Mouse (Mus musculus) kidney, postnatal 14 days (tissue): Measurements from ENCODE around the gene Tpx2.

Experiments
- DNase-seq: peaks from one replicate; pipeline ENCODE4 v3.0.0; 2022; ENCODE audit warnings: mixed read lengths

Tpx2 gene

DNA sequence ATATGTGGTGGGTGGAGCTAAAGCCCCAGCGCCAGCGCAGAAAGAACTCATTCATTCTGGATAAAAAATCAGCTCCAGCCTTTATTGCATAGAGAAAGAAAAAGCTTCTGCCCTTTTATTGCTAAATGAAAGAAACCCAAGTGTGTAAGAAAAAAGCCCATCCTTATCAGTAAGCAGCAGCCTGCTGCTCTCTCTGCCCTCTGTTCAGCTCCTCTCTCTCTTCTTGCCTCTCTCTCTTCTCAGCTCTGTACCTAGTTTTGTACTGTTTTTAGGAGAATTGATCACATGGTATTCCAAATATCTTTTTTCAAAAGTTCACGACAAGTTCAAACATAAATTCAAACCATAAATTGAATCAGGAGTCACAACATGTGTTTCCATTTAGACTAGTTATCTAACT lies 30.5 kb downstream of the Tpx2 start:
- no peak for DNase-seq

DNA sequence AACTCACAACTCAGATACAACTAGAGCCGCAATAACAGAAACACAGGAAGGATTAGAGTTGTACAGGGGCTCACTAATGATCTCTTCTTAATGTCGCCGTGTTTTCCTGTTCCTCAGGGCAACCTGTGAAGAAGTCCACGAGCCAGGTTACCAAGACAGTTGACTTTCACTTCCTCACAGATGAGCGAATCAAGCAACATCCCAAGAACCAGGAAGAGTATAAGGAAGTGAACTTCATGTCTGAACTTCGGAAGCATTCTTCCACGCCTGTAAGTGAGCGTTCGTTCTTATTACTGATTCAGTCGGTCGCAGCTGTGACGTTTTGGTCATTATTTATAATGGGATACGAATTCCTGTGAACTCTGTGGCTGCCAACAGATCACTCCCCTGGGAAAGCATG lies 33.1 kb downstream of the Tpx2 start:
- DNase-seq = no peak

DNA sequence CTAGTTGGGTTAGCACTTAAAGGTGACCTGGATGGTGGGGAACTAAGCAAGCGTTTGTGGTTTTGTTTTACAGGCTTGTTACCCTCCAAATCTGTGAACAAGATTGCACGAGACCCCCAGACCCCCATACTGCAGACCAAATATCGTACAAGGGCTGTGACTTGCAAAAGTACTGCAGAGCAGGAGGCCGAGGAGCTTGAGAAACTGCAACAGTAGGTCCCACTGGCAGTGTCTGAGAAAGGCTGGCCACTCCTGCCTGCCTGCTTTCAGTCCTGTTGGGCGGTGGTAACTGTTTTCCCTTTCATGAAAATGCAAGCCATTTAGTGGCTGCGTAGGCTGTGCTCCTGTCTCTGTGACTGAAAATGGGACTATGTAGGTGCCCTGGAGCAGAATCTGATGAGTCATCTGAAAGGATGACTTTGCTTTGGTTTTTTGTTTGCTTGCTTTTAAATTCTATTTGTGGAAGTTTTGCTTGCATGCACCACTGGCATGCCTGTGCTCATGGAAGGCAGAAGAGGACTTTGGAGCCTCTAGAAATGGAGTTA lies 36.4 kb downstream of the Tpx2 start:
- no peak for DNase-seq

DNA sequence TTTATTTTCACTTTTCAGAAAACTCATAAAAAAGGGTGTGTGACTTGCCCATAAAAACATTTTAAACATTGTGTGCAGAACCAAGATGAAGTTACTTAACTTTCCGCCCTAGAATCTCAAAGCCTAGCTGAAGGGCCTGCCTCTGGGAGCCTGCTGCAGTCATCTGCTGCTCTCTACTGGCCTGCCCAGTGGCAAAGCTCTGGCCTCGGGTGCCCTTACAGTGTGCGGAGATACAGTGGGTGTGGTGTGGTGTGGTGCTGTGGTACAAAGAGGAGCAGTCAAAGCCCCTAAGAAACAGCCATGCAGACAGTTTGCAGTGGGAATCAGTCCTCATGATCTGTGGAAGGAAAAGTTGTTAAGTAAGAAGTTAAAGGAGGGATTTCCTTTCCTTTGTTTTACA lies 39.5 kb downstream of the Tpx2 start:
- no peak for DNase-seq

DNA sequence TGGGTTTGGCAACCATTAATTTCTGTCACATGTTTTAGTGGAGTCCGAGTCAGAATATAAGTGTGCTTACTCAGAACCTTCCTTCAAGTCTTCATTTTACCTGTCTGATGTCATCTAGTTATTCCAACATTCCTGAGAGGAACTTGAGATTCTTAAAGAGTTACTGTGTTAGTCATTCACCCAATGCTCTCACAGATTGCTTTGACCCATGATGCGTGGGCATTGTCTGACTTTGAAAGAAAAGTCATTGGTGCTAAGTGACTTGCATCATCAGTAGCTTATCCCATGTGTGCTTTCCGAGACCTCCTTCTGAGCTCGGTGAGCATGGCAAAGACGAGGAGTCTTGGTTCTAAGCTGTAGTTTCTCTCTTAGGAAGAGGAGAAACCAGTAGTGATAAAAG lies 41.0 kb downstream of the Tpx2 start:
- no peak for DNase-seq

DNA sequence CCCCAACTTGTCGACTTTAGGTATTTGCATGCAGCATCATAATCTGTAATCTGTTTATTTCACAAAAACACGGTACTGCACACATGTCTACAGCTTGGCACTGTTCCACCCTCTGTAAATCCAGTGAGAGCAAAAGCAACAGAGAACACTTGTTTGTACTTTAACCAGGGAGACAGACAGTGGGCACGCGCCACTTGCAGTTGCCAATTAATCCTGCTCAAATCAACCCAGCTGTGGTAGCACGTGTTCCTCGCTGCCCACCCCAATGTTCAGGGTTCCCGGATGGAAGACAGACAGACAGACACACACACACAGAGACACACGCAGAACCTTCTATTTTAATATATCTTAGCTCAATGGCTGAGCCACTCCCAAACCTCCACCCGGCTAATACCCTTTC lies 48.1 kb downstream of the Tpx2 start:
- DNase-seq = peak; percentile 34

DNA sequence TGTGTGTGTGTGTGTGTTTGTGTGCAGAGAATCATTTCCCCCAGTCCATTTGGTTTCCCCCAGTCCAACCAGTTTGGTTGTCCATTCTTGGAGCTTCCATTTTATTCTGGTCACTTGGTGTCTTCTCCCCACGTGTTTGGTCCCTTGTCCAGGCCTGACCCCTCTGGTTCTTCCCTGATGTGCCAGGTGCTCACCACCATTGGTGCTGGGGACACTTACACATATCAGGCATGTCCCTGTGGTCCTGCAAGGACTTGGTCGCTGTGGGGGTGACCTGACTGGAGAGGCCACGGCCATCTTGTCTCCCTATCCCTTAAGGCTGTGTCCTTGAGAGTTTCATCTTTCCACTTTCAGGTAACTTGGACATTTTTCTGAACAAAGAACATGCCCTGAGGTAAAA lies 49.2 kb downstream of the Tpx2 start:
- no peak for DNase-seq

DNA sequence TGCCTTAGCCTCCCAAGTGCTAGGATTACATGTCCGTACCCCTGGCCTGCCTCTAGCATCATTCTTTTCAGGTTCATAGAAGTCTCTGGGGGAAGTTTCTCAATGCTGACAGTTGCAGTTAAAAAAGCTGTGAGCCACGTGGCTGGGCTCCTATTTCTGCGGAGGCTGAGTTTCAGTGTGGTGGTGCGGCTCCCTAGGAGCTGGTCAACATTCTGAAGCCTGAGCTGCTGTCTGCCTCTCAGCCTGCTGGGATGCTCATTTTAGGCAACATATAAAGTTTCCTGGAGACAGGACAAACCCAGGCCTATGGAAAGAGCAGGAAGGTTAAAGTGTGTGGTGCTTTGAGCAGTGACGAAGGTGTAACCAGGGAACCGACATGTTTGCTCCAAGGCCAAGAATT lies 51.2 kb downstream of the Tpx2 start:
- no peak for DNase-seq

DNA sequence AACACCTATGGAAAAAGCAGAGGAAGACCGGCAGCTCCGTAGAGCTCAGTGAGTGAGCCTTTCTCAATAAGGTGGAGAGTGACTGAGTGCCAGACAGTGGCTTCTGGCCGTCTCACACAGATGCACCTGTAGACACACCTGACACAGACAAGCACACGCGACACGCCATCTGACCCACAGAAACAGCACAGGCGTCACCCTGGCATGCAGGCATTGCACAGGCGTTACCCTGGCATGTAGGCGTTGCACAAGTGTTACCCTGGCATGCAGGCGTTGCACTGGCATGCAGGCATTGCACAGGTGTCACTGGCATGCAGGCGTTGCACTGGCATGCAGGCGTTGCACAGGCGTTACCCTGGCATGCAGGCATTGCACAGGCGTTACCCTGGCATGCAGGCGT lies 53.5 kb downstream of the Tpx2 start:
- no peak for DNase-seq

DNA sequence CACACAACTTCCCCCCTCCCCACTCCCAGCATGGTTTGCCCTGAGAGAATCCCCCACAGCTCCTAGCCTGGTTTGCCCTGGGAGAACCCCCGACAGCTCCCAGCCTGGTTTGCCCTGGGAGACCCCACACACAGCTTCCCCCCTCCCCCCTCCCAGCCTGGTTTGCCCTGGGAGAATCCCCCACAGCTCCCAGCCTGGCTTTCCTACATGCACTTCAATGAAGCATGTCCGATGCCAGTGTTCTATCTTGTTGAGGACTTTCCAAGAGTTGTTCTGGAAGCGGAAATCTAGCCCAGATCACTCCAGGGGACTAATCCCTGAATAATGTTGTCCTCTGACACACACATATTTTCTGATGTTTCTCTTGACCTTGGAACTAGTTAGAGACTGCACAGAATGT lies 54.9 kb downstream of the Tpx2 start:
- DNase-seq = no peak

DNA sequence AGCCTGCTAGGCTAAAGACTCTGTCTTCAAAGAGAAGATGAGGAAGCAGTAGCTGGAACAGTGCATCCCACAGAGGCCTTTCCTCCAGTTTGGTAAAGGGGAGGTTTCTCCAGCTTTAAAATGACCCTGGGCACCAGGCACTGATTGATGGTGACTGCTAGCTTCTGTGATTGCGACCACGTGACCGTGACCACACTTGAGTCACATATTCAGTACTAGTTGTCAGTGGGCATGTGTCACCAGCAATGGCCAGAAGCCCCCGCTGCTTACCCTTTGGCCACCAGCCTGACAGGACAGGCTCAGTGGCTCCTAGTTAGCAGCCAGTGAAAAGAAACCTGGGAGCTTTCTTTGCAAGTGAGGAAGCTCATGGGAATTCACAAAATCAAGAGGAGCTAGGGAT lies 55.8 kb downstream of the Tpx2 start:
- no peak for DNase-seq

DNA sequence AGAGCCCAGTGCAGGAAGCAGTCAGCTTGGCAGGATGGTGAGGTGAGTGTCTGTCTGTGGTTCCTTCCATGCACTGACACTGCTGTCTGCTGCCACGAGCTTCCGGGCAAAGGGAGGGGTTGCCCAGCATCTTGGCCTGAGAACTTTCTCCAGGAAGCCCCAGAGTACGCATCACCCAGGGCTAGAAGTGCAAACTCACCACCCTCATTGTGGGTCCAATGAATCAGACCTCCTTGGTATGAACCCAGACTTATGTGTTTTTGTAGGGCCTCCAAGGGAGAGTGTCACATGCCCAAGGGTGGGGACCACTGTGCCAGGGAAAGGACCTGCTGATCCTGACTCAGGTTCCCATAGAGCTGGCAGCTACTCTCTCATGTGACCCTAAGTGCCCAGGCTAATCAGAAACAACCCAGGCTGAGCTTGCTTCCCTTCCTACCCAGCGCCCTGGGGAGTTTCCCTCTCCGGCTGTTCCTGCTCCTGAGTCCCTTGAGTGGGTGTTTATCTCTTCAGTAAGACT lies 56.4 kb downstream of the Tpx2 start:
- DNase-seq = no peak

DNA sequence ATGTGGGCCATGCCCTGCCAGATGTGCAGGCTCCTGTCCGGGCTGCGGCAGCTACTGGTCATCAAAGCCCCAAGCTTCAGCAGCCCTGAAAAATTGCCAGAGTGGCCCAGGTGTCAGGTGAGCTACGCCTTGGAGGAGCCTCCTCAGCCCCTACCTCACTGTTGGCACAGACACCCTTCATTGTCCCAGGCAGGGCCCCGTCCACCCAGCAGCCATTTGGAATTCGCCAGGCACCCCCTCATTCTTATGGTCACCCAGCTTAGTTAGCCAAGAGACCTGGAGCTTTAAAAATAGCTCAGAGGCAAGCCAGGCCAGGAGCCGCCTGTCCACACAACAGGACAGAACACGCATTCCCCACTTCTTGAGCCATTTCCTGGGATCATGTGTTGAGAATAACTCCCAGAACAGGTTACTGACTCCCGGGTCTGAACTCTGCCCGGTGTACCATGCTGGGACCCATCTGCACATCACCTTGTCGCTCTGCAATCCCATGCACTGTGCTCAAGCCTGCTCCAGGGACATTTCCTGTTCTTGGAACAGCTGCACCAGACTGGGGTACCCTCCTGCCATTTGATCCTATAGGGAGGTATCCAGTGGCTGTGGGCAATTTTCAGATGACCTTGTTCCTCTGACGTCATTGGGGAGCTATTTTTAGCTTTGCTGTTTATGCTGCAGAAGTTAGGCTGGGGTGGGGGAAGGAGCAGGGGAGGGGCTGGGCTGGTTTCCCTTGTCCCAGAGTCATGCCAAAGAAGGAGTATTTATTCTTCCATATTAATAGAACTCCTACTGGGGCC lies 57.5 kb downstream of the Tpx2 start:
- DNase-seq = no peak

DNA sequence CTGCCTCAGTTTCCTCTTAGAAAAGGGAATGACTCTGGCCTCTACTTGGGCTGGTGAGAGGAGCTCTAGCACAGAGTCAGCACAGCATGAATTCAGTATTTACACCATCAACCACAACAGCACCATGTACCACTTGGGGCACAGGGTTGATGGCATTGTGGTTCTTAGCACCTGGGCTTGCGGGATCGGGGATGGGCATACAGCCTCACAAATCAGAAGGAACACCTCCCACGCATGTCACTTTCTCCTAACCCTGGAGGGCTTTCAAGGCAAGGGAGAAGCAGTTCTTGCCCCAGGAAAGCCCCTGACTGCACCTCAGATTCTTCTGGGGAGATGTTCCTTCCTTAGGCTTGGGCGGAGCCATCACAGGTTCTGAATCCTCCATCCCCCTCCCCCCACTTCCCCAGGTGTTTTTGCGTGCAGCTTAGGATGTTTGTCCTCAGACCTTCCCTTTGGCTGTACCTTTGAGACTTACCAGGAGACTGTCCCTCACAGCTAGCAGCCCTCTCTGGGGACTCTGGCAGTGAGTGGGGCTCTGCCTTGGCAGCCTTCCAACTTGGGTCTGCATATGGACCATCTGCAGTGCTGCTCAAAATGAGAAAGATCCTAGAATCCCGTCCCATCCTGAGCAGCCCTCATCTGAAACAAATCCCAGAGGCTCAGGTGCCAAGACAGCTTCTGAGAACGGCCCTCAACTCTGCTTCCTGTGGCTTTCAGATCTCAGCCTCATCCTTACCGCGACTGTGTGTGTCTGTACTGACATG lies 58.7 kb downstream of the Tpx2 start:
- no peak for DNase-seq

DNA sequence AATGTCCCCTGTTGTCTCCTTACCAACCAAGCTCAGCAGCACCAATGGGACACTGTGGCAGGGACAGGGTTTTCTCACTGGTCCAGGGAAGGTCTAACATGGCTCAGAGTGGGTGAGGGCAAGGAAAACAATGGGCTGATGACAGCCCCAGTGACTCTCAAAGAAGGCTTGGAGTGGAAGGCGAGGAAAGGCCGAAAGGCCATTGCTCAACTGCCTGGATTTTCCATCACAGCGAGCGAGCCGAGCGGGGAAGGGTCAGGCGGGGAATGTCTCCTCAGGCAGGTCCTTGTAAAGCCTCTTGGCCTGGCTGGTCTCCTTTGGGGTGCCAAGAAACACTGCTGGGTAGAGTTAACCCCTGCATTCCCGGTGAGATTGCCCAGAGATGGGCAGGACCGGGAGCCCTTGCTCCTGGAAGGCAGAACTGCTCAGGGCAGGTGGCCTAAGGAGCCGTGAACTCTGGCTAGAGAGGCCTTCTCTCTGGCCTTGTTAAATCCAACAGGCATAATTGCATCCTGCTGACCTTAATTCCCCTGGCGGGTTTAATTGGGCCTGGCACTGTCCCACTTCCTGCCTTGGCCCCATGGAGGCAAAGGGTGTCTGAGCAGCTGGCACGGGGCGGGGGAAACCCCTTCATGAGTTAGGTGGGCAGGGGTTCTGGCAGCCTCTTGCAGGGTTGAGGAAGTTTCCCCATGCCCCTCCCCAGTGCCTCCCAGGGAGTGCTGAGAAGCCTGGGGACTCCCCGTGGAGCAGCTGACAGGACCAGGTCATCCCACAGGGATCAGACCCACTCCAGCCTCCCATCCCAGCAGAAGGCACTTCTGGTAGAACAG lies 59.6 kb downstream of the Tpx2 start:
- no peak for DNase-seq

DNA sequence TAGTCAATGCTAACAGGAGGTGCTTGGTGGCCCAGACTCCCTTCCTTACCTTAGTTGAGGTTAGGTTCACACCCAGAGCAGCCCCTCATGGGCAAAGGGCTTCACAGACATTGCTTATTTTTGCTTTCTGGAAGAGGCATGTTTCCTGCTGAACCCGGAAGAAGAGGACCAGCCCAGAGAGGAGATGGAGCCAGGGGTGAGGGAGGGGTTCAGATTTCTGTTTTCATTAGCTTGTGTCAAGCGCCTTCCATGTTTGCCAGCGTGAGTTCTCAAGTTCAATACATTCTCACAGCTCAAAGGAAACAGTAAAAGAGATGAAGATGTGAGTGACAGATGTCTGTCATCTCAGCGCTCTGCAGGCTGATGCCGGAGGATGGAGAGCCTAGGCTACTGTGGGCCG lies 62.1 kb downstream of the Tpx2 start:
- no peak for DNase-seq

DNA sequence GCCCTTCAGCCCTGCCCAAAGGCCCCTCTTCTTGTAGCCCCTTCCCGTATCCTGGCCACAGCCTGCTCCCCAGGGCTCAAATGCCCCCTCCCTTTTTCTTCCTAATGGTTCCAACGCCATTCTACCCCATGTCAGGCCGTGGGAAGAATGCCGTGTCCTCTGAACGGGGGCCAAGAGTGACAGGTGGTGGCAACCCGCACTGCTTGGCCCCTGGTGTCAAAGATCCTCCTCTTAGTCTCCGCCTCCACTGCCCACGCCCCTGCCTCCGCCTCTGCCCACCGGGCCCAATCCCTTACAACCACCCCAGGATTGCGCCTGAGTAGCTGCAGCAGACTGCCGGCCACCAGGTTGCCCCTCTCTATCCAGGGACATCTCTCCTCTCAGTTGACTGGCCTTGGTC lies 63.3 kb downstream of the Tpx2 start, which contains the start of gene Mylk2:
Mylk2 (plus strand) TSS at position 322 of the 400 bp plus-strand sequence.
- DNase-seq = no peak

DNA sequence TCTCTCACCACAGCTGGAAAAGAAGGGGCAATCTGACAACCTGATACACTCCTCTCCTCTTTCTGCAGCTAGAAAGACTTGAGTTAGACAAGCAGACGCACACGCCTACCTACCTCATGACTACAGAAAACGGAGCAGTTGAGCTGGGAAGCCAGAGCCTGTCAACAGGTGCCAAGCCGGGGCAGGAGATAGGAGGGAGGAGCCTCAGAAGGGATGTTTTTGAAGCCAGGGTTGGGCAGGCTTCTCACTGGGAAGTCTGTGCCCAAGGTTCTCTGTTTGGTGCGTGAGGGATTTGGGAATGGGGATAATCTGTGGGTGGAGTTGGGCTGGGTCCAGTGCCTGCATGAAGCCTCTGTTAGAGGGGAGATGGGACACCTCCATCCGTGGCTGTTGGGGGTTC lies 63.7 kb downstream of the Tpx2 start:
- DNase-seq = no peak

DNA sequence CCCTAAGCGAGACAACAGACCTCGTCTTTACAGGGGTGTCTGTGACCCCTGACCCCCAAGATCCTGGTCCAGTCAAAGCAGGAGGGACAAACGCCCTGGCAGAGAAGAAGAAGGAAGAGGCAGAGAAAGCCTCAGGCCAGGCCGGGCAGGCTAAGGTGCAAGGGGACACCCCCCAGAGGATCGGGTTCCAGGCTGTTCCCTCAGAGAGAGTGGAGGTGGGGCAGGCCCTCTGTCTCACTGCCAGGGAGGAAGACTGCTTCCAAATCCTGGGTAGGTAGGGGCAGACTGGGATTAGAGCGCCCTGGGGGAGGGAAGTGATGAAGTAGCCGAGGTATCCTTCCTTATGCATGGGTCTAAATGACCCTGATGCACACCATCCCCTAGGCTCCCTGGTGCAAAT lies 65.7 kb downstream of the Tpx2 start:
- no peak for DNase-seq

DNA sequence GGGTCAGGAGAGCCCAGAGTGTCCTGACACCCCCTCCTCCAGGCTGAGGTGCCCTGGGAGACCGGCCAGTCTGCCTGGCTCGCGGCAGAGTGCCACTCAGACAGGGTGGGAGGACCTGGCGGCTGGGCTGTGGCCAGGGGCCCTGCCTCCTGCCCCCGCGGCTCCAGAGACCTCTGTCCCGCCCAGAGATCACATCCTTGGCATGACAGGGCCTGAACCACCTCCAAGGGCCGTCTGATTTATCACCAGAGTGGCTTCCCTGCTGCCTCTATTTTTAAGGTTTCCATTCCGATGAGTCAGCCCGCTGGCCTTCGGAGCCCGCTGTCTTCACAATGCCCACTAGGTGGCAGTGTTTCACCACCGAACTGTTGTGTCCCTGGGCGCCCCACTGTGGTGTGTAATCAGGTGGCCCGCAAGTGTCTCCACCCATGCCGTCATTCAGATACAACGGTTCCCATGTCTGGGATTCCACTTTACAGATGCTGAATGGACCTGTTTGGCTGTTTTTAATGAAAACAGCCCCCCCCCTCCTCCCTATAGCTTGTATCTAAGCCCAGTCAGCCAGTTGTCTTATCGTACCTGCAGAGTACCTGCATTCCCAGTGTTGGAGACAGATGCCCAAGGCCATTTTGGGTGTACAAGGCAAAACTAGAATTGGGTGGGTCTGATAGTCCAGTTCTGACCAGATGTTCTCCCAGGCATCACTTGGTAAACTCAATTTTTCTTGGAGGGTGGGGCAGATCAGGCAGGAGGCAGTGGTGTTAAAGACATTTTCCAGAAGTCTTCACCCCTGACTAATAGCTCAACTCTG lies 66.8 kb downstream of the Tpx2 start:
- DNase-seq = peak; percentile 87

DNA sequence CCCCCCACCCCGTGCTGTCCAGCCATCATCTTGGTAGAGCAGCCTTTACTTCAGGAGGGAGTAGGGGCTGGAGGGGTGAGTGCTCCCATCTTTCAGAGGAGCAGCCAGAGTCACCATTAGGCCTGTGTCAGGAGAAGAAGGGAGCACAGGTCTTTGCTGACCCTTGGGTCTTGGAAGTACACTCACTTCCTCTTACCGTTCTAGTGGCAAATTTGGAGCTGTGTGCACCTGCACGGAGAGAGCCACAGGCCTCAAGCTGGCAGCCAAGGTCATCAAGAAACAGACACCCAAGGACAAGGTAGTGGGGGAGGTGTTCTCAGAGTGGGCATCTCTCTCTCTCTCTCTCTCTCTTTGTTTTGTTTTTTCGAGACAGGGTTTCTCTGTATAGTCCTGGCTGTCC lies 67.7 kb downstream of the Tpx2 start:
- DNase-seq = no peak

DNA sequence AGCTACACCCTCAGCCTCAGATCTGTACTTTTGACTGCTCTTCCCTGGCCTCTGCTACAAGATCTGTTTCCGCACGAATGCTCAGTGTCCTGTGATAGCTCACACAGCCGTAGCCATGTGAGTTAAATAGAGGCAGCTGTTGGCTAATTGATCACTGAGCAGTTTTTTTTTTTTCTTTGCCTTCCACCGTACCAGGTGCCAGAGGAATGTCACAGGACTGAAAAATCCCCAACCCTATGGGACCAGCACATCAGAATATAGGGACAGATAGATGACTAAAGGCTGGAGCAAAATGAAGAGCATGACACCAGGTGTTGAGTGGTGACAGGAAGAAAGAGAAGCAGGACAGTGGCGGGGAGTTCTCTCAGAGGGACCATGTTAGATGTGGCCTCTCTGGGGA lies 68.3 kb downstream of the Tpx2 start:
- no peak for DNase-seq
